In the genomic region with DNA sequence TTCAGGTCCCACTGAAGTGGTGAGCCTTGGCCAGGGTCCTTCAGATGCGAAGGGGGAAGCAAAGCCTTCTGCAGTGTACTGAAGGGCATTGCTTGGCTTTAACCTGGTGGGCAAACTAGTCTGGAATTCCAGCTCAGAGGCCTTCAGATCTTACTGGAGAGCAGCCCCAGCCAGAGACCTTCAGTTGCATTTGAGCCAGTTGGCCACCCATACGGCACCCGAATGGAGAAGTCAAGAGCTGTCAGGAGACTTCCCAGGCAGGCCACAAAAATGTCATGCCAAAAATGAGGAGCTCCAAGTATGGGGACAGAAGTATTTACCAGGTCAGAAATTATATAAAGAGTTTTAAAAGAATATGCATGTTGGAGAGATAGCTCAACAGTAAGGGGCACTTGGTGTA, we compare ENCODE assay signal across 29 mouse cellular contexts. TPM values are rescaled to one million over a fixed set of nuclear protein-coding genes. Genes with fewer than 3 reads are reported as not detected.
DNase-seq lines count a peak whose midpoint lies in the region; ATAC-seq and TF ChIP-seq lines count a peak whose summit lies in the region.
"Had no signal": no experiment of that assay in that cellular context is flagged by ENCODE, and none has a peak within 500 bp of the region (broad histone marks: within the 10 kb centered on the region; RNA-seq: fewer than 3 reads in every experiment).

A gene (minus strand): TSS at position 192 of the 400 bp plus-strand sequence.

- H3K9me3 ChIP-seq in forebrain, embryonic 10.5 days, result no peaks in the 10 kb centered on the region
- H3K9me3 ChIP-seq in forebrain, embryonic 15.5 days, result no peaks in the 10 kb centered on the region
- no peaks in the 10 kb centered on the region for H3K9me3 ChIP-seq in hindbrain, embryonic 12.5 days (replicated peaks)
- H3K9me3 ChIP-seq in hindbrain, embryonic 16.5 days (ENCODE audit: control insufficient read depth, low read length), result no peaks in the 10 kb centered on the region
- no peaks in the 10 kb centered on the region for H3K9me3 ChIP-seq in midbrain, embryonic 14.5 days (ENCODE audit: control insufficient read depth, low read length)
- H3K9me3 ChIP-seq in midbrain, postnatal 0 days (ENCODE audit: low read length), result no peaks in the 10 kb centered on the region
- no peaks in the 10 kb centered on the region for H3K9me3 ChIP-seq in neural tube, embryonic 14.5 days (ENCODE audit: control insufficient read depth, low read length)
- H3K9me3 ChIP-seq: embryonic facial prominence, embryonic 13.5 days; forebrain, embryonic 13.5 days; heart, embryonic 12.5 days; intestine, embryonic 15.5 days; liver, embryonic 12.5 days; midbrain, embryonic 13.5 days had no signal

- no peak for DNase-seq in forebrain, embryonic 10.5 days (ENCODE audit: extremely low spot score, low spot score)
- no peak for DNase-seq in midbrain, embryonic 14.5 days
- no peak for DNase-seq in midbrain, postnatal 0 days (ENCODE audit: low spot score)
- DNase-seq: cerebellum, adult 11 months; cerebellum, adult 9-10 months; cerebellum, postnatal 36 days; gastrocnemius, adult 2 months; gastrocnemius, postnatal 36 days; heart, adult 2 months; kidney, adult 2 months; kidney, postnatal 10 days; layer of hippocampus, postnatal 36 days; left cerebral cortex, postnatal 4 days; liver, postnatal 0 days; lung, postnatal 36 days; thymus, adult 2 months; thymus, postnatal 36 days had no signal

- H3K27ac ChIP-seq in forebrain, embryonic 10.5 days, result no peak within 1 kb of the TSS
- H3K27ac ChIP-seq in forebrain, embryonic 15.5 days (replicated peaks), result no peak within 1 kb of the TSS
- no peak within 1 kb of the TSS for H3K27ac ChIP-seq in hindbrain, embryonic 12.5 days
- no peak within 1 kb of the TSS for H3K27ac ChIP-seq in hindbrain, embryonic 16.5 days (ENCODE audit: low read depth, low read length)
- H3K27ac ChIP-seq in midbrain, embryonic 14.5 days (replicated peaks; ENCODE audit: low read depth, low read length), result no peak within 1 kb of the TSS
- no peak within 1 kb of the TSS for H3K27ac ChIP-seq in midbrain, postnatal 0 days (ENCODE audit: low read depth, low read length)
- H3K27ac ChIP-seq in neural tube, embryonic 14.5 days (ENCODE audit: low read depth, low read length), result no peak within 1 kb of the TSS
- H3K27ac ChIP-seq: embryonic facial prominence, embryonic 13.5 days; forebrain, embryonic 13.5 days; gastrocnemius, adult 2 months; heart, adult 2 months; intestine, embryonic 15.5 days; liver, embryonic 12.5 days; midbrain, embryonic 13.5 days had no signal

- H3K4me2 ChIP-seq in forebrain, embryonic 15.5 days (replicated peaks), result no peak within 1 kb of the TSS
- no peak within 1 kb of the TSS for H3K4me2 ChIP-seq in hindbrain, embryonic 12.5 days (replicated peaks)
- no peak within 1 kb of the TSS for H3K4me2 ChIP-seq in hindbrain, embryonic 16.5 days (ENCODE audit: low read length)
- H3K4me2 ChIP-seq in midbrain, embryonic 14.5 days (ENCODE audit: low read length), result no peak within 1 kb of the TSS
- H3K4me2 ChIP-seq in midbrain, postnatal 0 days (ENCODE audit: low read depth, low read length, poor library complexity, severe bottlenecking), result no peak within 1 kb of the TSS
- no peak within 1 kb of the TSS for H3K4me2 ChIP-seq in neural tube, embryonic 14.5 days (ENCODE audit: low read depth, low read length)
- H3K4me2 ChIP-seq: embryonic facial prominence, embryonic 13.5 days; forebrain, embryonic 13.5 days; heart, embryonic 12.5 days; intestine, embryonic 15.5 days; liver, embryonic 12.5 days; midbrain, embryonic 13.5 days had no signal

- ATAC-seq in forebrain, embryonic 15.5 days (replicated peaks), result no peak
- ATAC-seq in hindbrain, embryonic 12.5 days (ENCODE audit: low FRiP score), result no peak
- no peak for ATAC-seq in hindbrain, embryonic 16.5 days
- ATAC-seq in midbrain, embryonic 14.5 days (ENCODE audit: low FRiP score, low TSS enrichment), result no peak
- no peak for ATAC-seq in midbrain, postnatal 0 days (ENCODE audit: low FRiP score)
- ATAC-seq in neural tube, embryonic 14.5 days (ENCODE audit: low read depth), result no peak
- ATAC-seq: CD4-positive, CD25-positive, alpha-beta regulatory T cell, adult 4 months; forebrain, embryonic 13.5 days; intestine, embryonic 15.5 days; liver, embryonic 12.5 days; liver, postnatal 0 days; midbrain, embryonic 13.5 days had no signal

- H3K9ac ChIP-seq in forebrain, embryonic 15.5 days (replicated peaks), result no peak within 1 kb of the TSS
- no peak within 1 kb of the TSS for H3K9ac ChIP-seq in hindbrain, embryonic 12.5 days
- H3K9ac ChIP-seq in hindbrain, embryonic 16.5 days (ENCODE audit: low read depth, low read length), result no peak within 1 kb of the TSS
- no peak within 1 kb of the TSS for H3K9ac ChIP-seq in midbrain, embryonic 14.5 days (replicated peaks; ENCODE audit: low read length)
- H3K9ac ChIP-seq in midbrain, postnatal 0 days (replicated peaks; ENCODE audit: low read length, poor library complexity, severe bottlenecking), result no peak within 1 kb of the TSS
- H3K9ac ChIP-seq in neural tube, embryonic 14.5 days (replicated peaks; ENCODE audit: low read depth, low read length), result no peak within 1 kb of the TSS
- H3K9ac ChIP-seq: embryonic facial prominence, embryonic 13.5 days; forebrain, embryonic 13.5 days; heart, embryonic 12.5 days; intestine, embryonic 15.5 days; liver, embryonic 12.5 days; liver, postnatal 0 days; midbrain, embryonic 13.5 days had no signal

- no peaks in the 10 kb centered on the region for H3K27me3 ChIP-seq in forebrain, embryonic 10.5 days (ENCODE audit: poor library complexity, severe bottlenecking)
- no peaks in the 10 kb centered on the region for H3K27me3 ChIP-seq in forebrain, embryonic 15.5 days
- no peaks in the 10 kb centered on the region for H3K27me3 ChIP-seq in hindbrain, embryonic 12.5 days
- no peaks in the 10 kb centered on the region for H3K27me3 ChIP-seq in hindbrain, embryonic 16.5 days (replicated peaks; ENCODE audit: control insufficient read depth, insufficient read depth, low read length)
- no peaks in the 10 kb centered on the region for H3K27me3 ChIP-seq in midbrain, embryonic 14.5 days (ENCODE audit: control insufficient read depth, insufficient read depth, low read length)
- H3K27me3 ChIP-seq in midbrain, postnatal 0 days (ENCODE audit: insufficient read depth, low read length), result no peaks in the 10 kb centered on the region
- no peaks in the 10 kb centered on the region for H3K27me3 ChIP-seq in neural tube, embryonic 14.5 days (ENCODE audit: control insufficient read depth, insufficient read depth, low read length)
- H3K27me3 ChIP-seq: embryonic facial prominence, embryonic 13.5 days; forebrain, embryonic 13.5 days; intestine, embryonic 15.5 days; liver, embryonic 12.5 days; midbrain, embryonic 13.5 days had no signal

- no peak for TF ChIP-seq CTCF in midbrain, postnatal 0 days (IDR thresholded peaks at IDR 0.05)

- 90% methylated on average over 3 of the region's 3 CpGs for WGBS in forebrain, embryonic 10.5 days
- WGBS in forebrain, embryonic 15.5 days, result 91% methylated on average over 3 of the region's 3 CpGs
- WGBS in hindbrain, embryonic 12.5 days, result 90% methylated on average over 3 of the region's 3 CpGs
- WGBS in hindbrain, embryonic 16.5 days, result 89% methylated on average over 3 of the region's 3 CpGs
- WGBS in midbrain, embryonic 14.5 days, result 91% methylated on average over 3 of the region's 3 CpGs
- 94% methylated on average over 3 of the region's 3 CpGs for WGBS in midbrain, postnatal 0 days
- 95% methylated on average over 3 of the region's 3 CpGs for WGBS in neural tube, embryonic 14.5 days

- no peak within 1 kb of the TSS for H3K4me3 ChIP-seq in forebrain, embryonic 10.5 days
- no peak within 1 kb of the TSS for H3K4me3 ChIP-seq in forebrain, embryonic 15.5 days
- no peak within 1 kb of the TSS for H3K4me3 ChIP-seq in hindbrain, embryonic 12.5 days
- H3K4me3 ChIP-seq in hindbrain, embryonic 16.5 days (ENCODE audit: low read length), result no peak within 1 kb of the TSS
- H3K4me3 ChIP-seq in midbrain, embryonic 14.5 days (replicated peaks; ENCODE audit: low read depth, low read length), result no peak within 1 kb of the TSS
- no peak within 1 kb of the TSS for H3K4me3 ChIP-seq in midbrain, postnatal 0 days (ENCODE audit: low read depth, low read length)
- H3K4me3 ChIP-seq in neural tube, embryonic 14.5 days (ENCODE audit: low read depth, low read length), result no peak within 1 kb of the TSS
- H3K4me3 ChIP-seq: embryonic facial prominence, embryonic 13.5 days; forebrain, embryonic 13.5 days; gastrocnemius, adult 2 months; heart, adult 2 months; heart, embryonic 12.5 days; intestine, embryonic 15.5 days; liver, embryonic 12.5 days; midbrain, embryonic 13.5 days; myocyte had no signal

- H3K4me1 ChIP-seq in forebrain, embryonic 10.5 days, result peaks cover 26% of the 10 kb centered on the region
- peaks cover 5% of the 10 kb centered on the region; the same call in 1 of the 2 replicates for H3K4me1 ChIP-seq in forebrain, embryonic 15.5 days
- H3K4me1 ChIP-seq in hindbrain, embryonic 12.5 days, result 0 out of 2 replicates have a peak, but pooled peaks cover 2% of the 10 kb centered on the region
- H3K4me1 ChIP-seq in hindbrain, embryonic 16.5 days (ENCODE audit: control insufficient read depth, insufficient read depth, low read depth, low read length), result no peaks in the 10 kb centered on the region
- no peaks in the 10 kb centered on the region; the same call in 1 of the 2 replicates for H3K4me1 ChIP-seq in midbrain, embryonic 14.5 days (ENCODE audit: control insufficient read depth, insufficient read depth, low read length)
- peaks cover 3% of the 10 kb centered on the region; the same call in 1 of the 2 replicates for H3K4me1 ChIP-seq in midbrain, postnatal 0 days (ENCODE audit: insufficient read depth, low read length)
- H3K4me1 ChIP-seq in neural tube, embryonic 14.5 days (ENCODE audit: control insufficient read depth, insufficient read depth, low read length), result no peaks in the 10 kb centered on the region
- H3K4me1 ChIP-seq: embryonic facial prominence, embryonic 13.5 days; heart, embryonic 12.5 days; intestine, embryonic 15.5 days had no signal

- no peaks in the 10 kb centered on the region for H3K36me3 ChIP-seq in forebrain, embryonic 10.5 days (replicated peaks)
- no peaks in the 10 kb centered on the region for H3K36me3 ChIP-seq in forebrain, embryonic 15.5 days
- no peaks in the 10 kb centered on the region for H3K36me3 ChIP-seq in hindbrain, embryonic 12.5 days
- no peaks in the 10 kb centered on the region for H3K36me3 ChIP-seq in hindbrain, embryonic 16.5 days (ENCODE audit: control insufficient read depth, insufficient read depth, low read length)
- no peaks in the 10 kb centered on the region for H3K36me3 ChIP-seq in midbrain, embryonic 14.5 days (ENCODE audit: control insufficient read depth, insufficient read depth, low read length)
- no peaks in the 10 kb centered on the region for H3K36me3 ChIP-seq in midbrain, postnatal 0 days (ENCODE audit: insufficient read depth, low read length)
- H3K36me3 ChIP-seq in neural tube, embryonic 14.5 days (ENCODE audit: control insufficient read depth, insufficient read depth, low read length), result no peaks in the 10 kb centered on the region
- H3K36me3 ChIP-seq: embryonic facial prominence, embryonic 13.5 days; heart, embryonic 12.5 days; intestine, embryonic 15.5 days; liver, embryonic 12.5 days; midbrain, embryonic 13.5 days had no signal

RNA-seq across cellular contexts. Expression of the gene that starts here (rescaled TPM):
- 10.3 and 11.3 TPM in 2 replicates for polyA plus RNA-seq in forebrain, embryonic 10.5 days (2016; fragmentation: Nextera tagmentation; extraction: Ambion mirVana)
- polyA plus RNA-seq in forebrain, embryonic 15.5 days (2015; fragmentation: Nextera tagmentation; extraction: Ambion mirVana), result 8.3 and 8.5 TPM in 2 replicates
- polyA plus RNA-seq in hindbrain, embryonic 12.5 days (2016; fragmentation: Nextera tagmentation; extraction: Ambion mirVana), result 11.0 and 11.8 TPM in 2 replicates
- 8.5 and 9.7 TPM in 2 replicates for polyA plus RNA-seq in hindbrain, embryonic 16.5 days (2015; fragmentation: Nextera tagmentation; extraction: Ambion mirVana)
- 8.6 and 10.8 TPM in 2 replicates for polyA plus RNA-seq in midbrain, embryonic 14.5 days (2014; fragmentation: Nextera tagmentation; extraction: Ambion mirVana)
- total RNA-seq in midbrain, postnatal 0 days (2014; rRNA removed), result 6.7 and 8.9 TPM in 2 replicates
- polyA plus RNA-seq in midbrain, postnatal 0 days (2015; fragmentation: Nextera tagmentation; extraction: Ambion mirVana), result 9.4 and 10.9 TPM in 2 replicates
- 10.5 and 14.6 TPM in 2 replicates for polyA plus RNA-seq in neural tube, embryonic 14.5 days (2014; fragmentation: Nextera tagmentation; extraction: Ambion mirVana)
